Mouse (Mus musculus) forebrain, embryonic 11.5 days (tissue): ENCODE measurements at regions not wholly inside any gene's neighbourhood (a gene's known extent, or its start where the extent isn't known, plus 50 kb on each side); places are given as distances from the start of the nearest gene placed in this dataset.
A peak's percentile ranks its signal among the peaks of the same experiment; 100 is the strongest.

Experiments
- ATAC-seq: fragments of 200-750 bp; cut with Nextera tagmentation; replicated peaks from 2 replicates; pipeline ENCODE4 v1.8.0; 2017; ENCODE audit warnings: moderate TSS enrichment; ENCODE audit not compliant: low FRiP score
- DNase-seq: peaks from one replicate; pipeline ENCODE4 v3.0.0-alpha.2; 2017; ENCODE audit warnings: low spot score
- H3K27ac ChIP-seq: fragments of 300-500 bp; sonication (generic); 2 replicates; pipeline ENCODE4 v1.5.1; 2014; ENCODE audit warnings: low read depth, low read length
- H3K27me3 ChIP-seq: fragments of 300-500 bp; sonication (generic); 2 replicates; pipeline ENCODE4 v1.6.1; 2014; ENCODE audit warnings: mild to moderate bottlenecking, low read length, mixed read lengths; ENCODE audit not compliant: control insufficient read depth, insufficient read depth
- H3K36me3 ChIP-seq: fragments of 300-500 bp; sonication (generic); 2 replicates; pipeline ENCODE4 v1.6.1; 2014; ENCODE audit warnings: mild to moderate bottlenecking, low read length, moderate library complexity, mixed read lengths; ENCODE audit not compliant: control insufficient read depth, insufficient read depth
- H3K4me1 ChIP-seq: fragments of 300-500 bp; sonication (generic); replicated peaks from 2 replicates; pipeline ENCODE4 v1.6.1; 2014; ENCODE audit warnings: low read length, mixed read lengths; ENCODE audit not compliant: control insufficient read depth, insufficient read depth
- H3K4me2 ChIP-seq: fragments of 300-500 bp; sonication (generic); 2 replicates; pipeline ENCODE4 v1.6.1; 2014; ENCODE audit warnings: low read depth, mild to moderate bottlenecking, low read length, moderate library complexity, mixed read lengths; ENCODE audit not compliant: severe bottlenecking
- H3K4me3 ChIP-seq: fragments of 300-500 bp; sonication (generic); 2 replicates; pipeline ENCODE4 v1.5.1; 2014; ENCODE audit warnings: low read depth, low read length
- H3K9ac ChIP-seq: fragments of 300-500 bp; sonication (generic); 2 replicates; pipeline ENCODE4 v1.6.1; 2014; ENCODE audit warnings: low read length
- H3K9me3 ChIP-seq: fragments of 300-500 bp; sonication (generic); 2 replicates; pipeline ENCODE4 v1.6.1; 2016; ENCODE audit warnings: low read length, mixed read lengths; ENCODE audit not compliant: control insufficient read depth
- WGBS: fragments of 180-500 bp; shearing (Covaris S2); extraction: QIAGEN DNeasy Blood & Tissue Kit; methylation state at CpG from one replicate; pipeline ENCODE4 v1.1.7; 2014; 5-methylcytosine and 5-hydroxymethylcytosine counted together

DNA sequence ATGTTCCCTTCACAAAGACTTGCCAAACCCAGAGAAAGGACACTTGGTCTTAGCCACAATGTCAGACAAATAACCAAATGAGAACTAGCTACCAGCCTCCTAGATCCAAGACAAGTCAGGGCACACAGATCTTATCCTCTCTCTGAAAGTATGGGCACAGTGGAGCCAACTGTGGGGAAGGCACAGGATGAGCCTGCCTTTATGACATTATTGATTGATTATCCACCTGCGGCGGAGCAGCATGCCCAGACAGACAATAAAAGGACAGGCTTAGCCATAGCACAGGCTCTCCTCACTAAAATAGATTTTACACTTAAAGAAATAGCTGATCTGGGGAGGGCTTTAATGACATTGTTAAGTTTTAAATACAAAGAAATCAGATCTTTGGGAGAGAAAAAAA, 117.9 kb downstream of the Maf start:
- H3K9ac ChIP-seq = no peak overlapping the region
- no peak for ATAC-seq

DNA sequence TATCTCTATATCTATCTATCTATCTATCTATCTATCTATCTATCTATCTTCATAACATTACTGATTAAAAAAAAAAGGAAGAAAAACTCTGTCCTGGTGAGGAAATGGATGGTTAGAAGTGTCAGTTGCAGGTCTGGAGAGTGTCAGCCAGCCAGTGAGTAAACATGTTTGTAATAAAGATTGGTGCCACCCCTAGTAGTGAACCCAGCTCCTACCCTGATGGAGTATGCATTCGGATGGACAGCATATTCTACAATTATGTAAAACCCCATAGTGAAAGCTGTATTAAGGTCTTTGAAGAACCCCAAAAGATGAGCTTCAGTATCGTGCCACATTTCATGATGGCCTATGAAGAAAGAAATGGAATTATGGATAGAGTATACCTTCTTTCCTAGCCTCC, 118.5 kb downstream of the Maf start:
- H3K36me3 ChIP-seq = no peaks in the 10 kb centered on the region
- no peak overlapping the region for H3K9ac ChIP-seq
- DNase-seq (no peak), ATAC-seq (no peak)
- H3K27ac ChIP-seq = no peak overlapping the region
- H3K4me1 ChIP-seq = no peaks in the 10 kb centered on the region
- 94% methylated on average over 2 of the region's 2 CpGs for WGBS
- H3K9me3 ChIP-seq = no peaks in the 10 kb centered on the region
- no peaks in the 10 kb centered on the region for H3K27me3 ChIP-seq
- H3K4me3 ChIP-seq = no peak overlapping the region
- H3K4me2 ChIP-seq = no peak overlapping the region

More for the DNA sequence above, 117.9 kb downstream of the Maf start:
- no peak overlapping the region for H3K4me2 ChIP-seq
- WGBS = 98% methylated on average over 2 of the region's 2 CpGs
- H3K9me3 ChIP-seq = no peaks in the 10 kb centered on the region
- no peak overlapping the region for H3K27ac ChIP-seq
- H3K4me3 ChIP-seq = no peak overlapping the region
- no peaks in the 10 kb centered on the region for H3K27me3 ChIP-seq
- H3K36me3 ChIP-seq = no peaks in the 10 kb centered on the region
- no peaks in the 10 kb centered on the region for H3K4me1 ChIP-seq
- DNase-seq = no peak

DNA sequence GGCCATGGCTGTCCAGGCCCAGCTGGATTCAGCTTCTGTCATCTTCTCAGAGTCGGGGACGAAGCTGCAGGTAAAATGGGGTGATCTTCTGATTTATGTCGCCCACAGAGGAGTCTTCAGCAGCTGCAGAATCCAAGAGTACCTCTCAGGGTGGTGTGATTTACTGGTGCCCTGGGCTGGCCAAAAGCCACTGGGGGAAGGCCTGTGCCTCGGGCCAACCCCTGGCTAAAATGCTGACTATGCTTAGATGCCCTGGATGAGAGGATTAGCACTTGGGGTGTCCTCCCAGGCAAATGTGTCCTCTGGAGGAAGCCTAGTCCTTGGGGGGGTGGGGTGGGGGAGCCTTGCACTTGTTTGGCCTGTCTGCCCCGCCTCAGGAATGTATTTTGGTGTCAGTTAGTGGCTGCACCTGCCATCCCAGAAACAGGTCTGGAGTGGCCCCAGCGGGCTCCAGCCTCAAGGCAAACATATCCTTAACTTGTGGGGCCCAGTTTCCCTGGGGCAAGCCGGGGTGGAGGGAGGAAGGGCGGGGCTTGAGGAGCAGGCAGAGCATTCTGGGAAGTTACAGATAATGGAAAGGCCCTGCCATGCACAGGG, 123.2 kb downstream of the Maf start:
- DNase-seq (no peak), ATAC-seq (no peak)
- Histone ChIP-seq H3K4me1 (no peaks in the 10 kb centered on the region), H3K27me3 (no peaks in the 10 kb centered on the region), H3K9me3 (no peaks in the 10 kb centered on the region), H3K9ac (no peak overlapping the region), H3K4me2 (no peak overlapping the region), H3K36me3 (no peaks in the 10 kb centered on the region), H3K4me3 (no peak overlapping the region), H3K27ac (no peak overlapping the region)
- 88% methylated on average over 8 of the region's 8 CpGs for WGBS

- ATAC-seq = no peak
- WGBS = 80% methylated on average over 5 of the region's 5 CpGs
Observed at GRCm38 (mm10) chr8:115583221-115583620, 124.4 kb downstream of the Maf start.

GRCm38 (mm10) chr8:115581940-115582517, 125.6 kb downstream of the Maf start:
- Histone ChIP-seq H3K9me3 (no peaks in the 10 kb centered on the region), H3K36me3 (no peaks in the 10 kb centered on the region), H3K9ac (no peak overlapping the region), H3K4me3 (no peak overlapping the region), H3K27me3 (no peaks in the 10 kb centered on the region), H3K4me2 (no peak overlapping the region), H3K27ac (no peak overlapping the region), H3K4me1 (no peaks in the 10 kb centered on the region)
- ATAC-seq (no peak), DNase-seq (no peak)
- 90% methylated on average over 6 of the region's 6 CpGs for WGBS

More at GRCm38 (mm10) chr8:115583221-115583620, 124.4 kb downstream of the Maf start:
- Histone ChIP-seq H3K27ac (no peak overlapping the region), H3K9me3 (no peaks in the 10 kb centered on the region), H3K27me3 (no peaks in the 10 kb centered on the region), H3K9ac (no peak overlapping the region), H3K4me3 (no peak overlapping the region), H3K36me3 (no peaks in the 10 kb centered on the region), H3K4me2 (no peak overlapping the region), H3K4me1 (no peaks in the 10 kb centered on the region)
- DNase-seq = no peak

GRCm38 (mm10) chr8:115568394-115568793, 139.2 kb downstream of the Maf start:
- DNase-seq (no peak), ATAC-seq (no peak)
- Histone ChIP-seq H3K4me2 (no peak overlapping the region), H3K9ac (no peak overlapping the region), H3K4me1 (no peaks in the 10 kb centered on the region), H3K4me3 (no peak overlapping the region), H3K27me3 (no peaks in the 10 kb centered on the region), H3K36me3 (no peaks in the 10 kb centered on the region), H3K27ac (no peak overlapping the region), H3K9me3 (no peaks in the 10 kb centered on the region)
- WGBS = 89% methylated on average over 7 of the region's 7 CpGs

DNA sequence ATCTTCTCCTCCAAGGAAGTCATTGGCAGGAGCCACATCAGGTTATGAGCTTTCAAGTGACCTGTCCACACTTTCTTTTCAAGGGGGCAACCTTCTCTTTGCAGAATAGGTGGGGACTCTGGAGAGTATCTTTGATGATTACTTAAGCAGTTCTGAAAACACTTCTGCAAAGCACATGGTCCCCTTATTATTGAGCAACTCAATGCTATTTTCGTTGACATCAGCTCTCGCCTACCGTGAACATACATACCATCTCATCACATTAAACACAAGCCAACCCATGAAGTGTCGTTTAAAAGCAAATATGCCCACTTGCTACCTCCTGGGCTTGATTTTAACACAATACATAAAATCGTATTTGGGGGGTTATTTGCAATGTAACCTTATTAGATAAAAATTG, 141.8 kb downstream of the Maf start:
- H3K4me1 ChIP-seq = no peaks in the 10 kb centered on the region
- H3K36me3 ChIP-seq = no peaks in the 10 kb centered on the region
- H3K27ac ChIP-seq = no peak overlapping the region
- 91% methylated on average over 5 of the region's 5 CpGs for WGBS
- H3K9ac ChIP-seq = no peak overlapping the region
- no peaks in the 10 kb centered on the region for H3K27me3 ChIP-seq
- H3K4me3 ChIP-seq = no peak overlapping the region
- no peak overlapping the region for H3K4me2 ChIP-seq
- ATAC-seq (no peak), DNase-seq (no peak)
- no peaks in the 10 kb centered on the region for H3K9me3 ChIP-seq

GRCm38 (mm10) chr8:115562362-115562761, 145.2 kb downstream of the Maf start:
- ATAC-seq (no peak), DNase-seq (peak; percentile 21)
- H3K27me3 ChIP-seq = no peaks in the 10 kb centered on the region
- no peaks in the 10 kb centered on the region for H3K9me3 ChIP-seq
- H3K4me1 ChIP-seq = no peaks in the 10 kb centered on the region
- no peak overlapping the region for H3K27ac ChIP-seq
- no peak overlapping the region for H3K9ac ChIP-seq
- H3K36me3 ChIP-seq = no peaks in the 10 kb centered on the region
- WGBS = 38% methylated on average over 4 of the region's 4 CpGs
- no peak overlapping the region for H3K4me2 ChIP-seq
- no peak overlapping the region for H3K4me3 ChIP-seq
